Mouse (Mus musculus) CH12.LX (cell line): ENCODE measurements around the gene Pqlc3. TPM values are rescaled to one million over a fixed set of nuclear protein-coding genes. Genes with fewer than 3 reads are reported as not detected.

Experiments used
- DNase-seq: peaks from one replicate; pipeline ENCODE4 v3.0.0-alpha.2; 2013; ENCODE audit errors: extremely low read depth
- H3K27ac ChIP-seq: 2 replicates; pipeline ENCODE4 v1.5.1; 2012; ENCODE audit warnings: low read depth, mild to moderate bottlenecking, control low read depth, moderate library complexity; ENCODE audit not compliant: insufficient read depth
- H3K27me3 ChIP-seq: replicated peaks from 2 replicates; pipeline ENCODE3; 2012; ENCODE audit warnings: inconsistent platforms
- H3K36me3 ChIP-seq, 2 experiments: replicated peaks in 1 of 2; 2 replicates each; pipeline versions ENCODE3 to v1.6.1; 2012; ENCODE audit warnings: inconsistent platforms in 1 of 2, low read length in 1 of 2, mild to moderate bottlenecking in 1 of 2, mixed read lengths in 1 of 2, moderate library complexity in 1 of 2; ENCODE audit not compliant: control insufficient read depth in 1 of 2, insufficient read depth in 1 of 2
- H3K4me1 ChIP-seq, 2 experiments: 2 replicates each; pipeline ENCODE4 v1.6.1; 2012; ENCODE audit warnings: inconsistent platforms in 1 of 2, moderate library complexity in 1 of 2; ENCODE audit not compliant: insufficient read depth in 2 of 2, control insufficient read depth in 1 of 2
- H3K4me2 ChIP-seq: 2 replicates; pipeline ENCODE4 v1.6.1; 2012; ENCODE audit warnings: low read depth, mild to moderate bottlenecking, control low read depth; ENCODE audit not compliant: poor library complexity, insufficient read depth, severe bottlenecking
- H3K4me3 ChIP-seq, 3 experiments: fragments of 150-350 bp in 1 of 3; sonication (generic) in 1 of 3; replicated peaks in 1 of 3; 2 replicates each; pipeline versions ENCODE3 to v1.5.1; 2011 to 2012; ENCODE audit warnings: low read depth in 2 of 3, low read length in 2 of 3, mild to moderate bottlenecking in 2 of 3, moderate library complexity in 2 of 3, control low read depth in 1 of 3, improper control_type of control experiment in 1 of 3, inconsistent platforms in 1 of 3, mixed read lengths in 1 of 3; ENCODE audit not compliant: poor library complexity in 1 of 3
- H3K79me2 ChIP-seq: replicated peaks from 2 replicates; pipeline ENCODE4 v1.6.1; 2012; ENCODE audit warnings: mild to moderate bottlenecking, moderate library complexity; ENCODE audit not compliant: control insufficient read depth, poor library complexity, insufficient read depth, severe bottlenecking; ENCODE audit errors: extremely low read depth
- H3K9ac ChIP-seq: 2 replicates; pipeline ENCODE4 v1.6.1; 2012; ENCODE audit warnings: low read depth, mild to moderate bottlenecking, control low read depth, moderate library complexity; ENCODE audit not compliant: insufficient read depth
- H3K9me3 ChIP-seq: replicated peaks from 2 replicates; pipeline ENCODE3; 2012; ENCODE audit warnings: low read length, inconsistent platforms, mixed read lengths
- BHLHE40 ChIP-seq: IDR thresholded peaks from 2 replicates; pipeline ENCODE4 v1.6.1; 2011; ENCODE audit warnings: mild to moderate bottlenecking, low read depth, low read length, improper control_type of control experiment
- CHD1 ChIP-seq: IDR thresholded peaks from 2 replicates; pipeline ENCODE4 v1.6.1; 2012; ENCODE audit warnings: low read depth, low read length, improper control_type of control experiment, inconsistent platforms
- CHD2 ChIP-seq: IDR thresholded peaks from 2 replicates; pipeline ENCODE4 v1.6.1; 2011; ENCODE audit warnings: low read length, improper control_type of control experiment
- CTCF ChIP-seq, 2 experiments: IDR thresholded peaks in 1 of 2; conservative IDR thresholded peaks in 1 of 2; 2 replicates each; pipeline ENCODE4 v1.5.1; 2011 to 2012; ENCODE audit warnings: low read depth in 2 of 2, low read length in 2 of 2, improper control_type of control experiment in 1 of 2, inconsistent platforms in 1 of 2, mild to moderate bottlenecking in 1 of 2, moderate library complexity in 1 of 2
- ELF1 ChIP-seq: IDR thresholded peaks from 2 replicates; pipeline ENCODE4 v1.6.1; 2014; ENCODE audit warnings: low read depth, mild to moderate bottlenecking, inconsistent platforms, low read length, improper control_type of control experiment
- ETS1 ChIP-seq: conservative IDR thresholded peaks from 2 replicates; pipeline ENCODE4 v1.6.1; 2012; ENCODE audit warnings: low read depth, mild to moderate bottlenecking, inconsistent platforms, low read length, improper control_type of control experiment, moderate library complexity
- GABPA ChIP-seq: IDR thresholded peaks from 2 replicates; pipeline ENCODE4 v1.6.1; 2012; ENCODE audit warnings: low read depth, low read length, improper control_type of control experiment, inconsistent platforms; ENCODE audit not compliant: insufficient replicate concordance
- IRF4 ChIP-seq: IDR thresholded peaks from 2 replicates; pipeline ENCODE4 v1.6.1; 2014; ENCODE audit warnings: low read depth, mild to moderate bottlenecking, inconsistent platforms, low read length, improper control_type of control experiment
- JUN ChIP-seq: IDR thresholded peaks from 2 replicates; pipeline ENCODE4 v1.6.1; 2011; ENCODE audit warnings: low read depth, mild to moderate bottlenecking, low read length, improper control_type of control experiment, moderate library complexity; ENCODE audit not compliant: insufficient read depth
- JUND ChIP-seq: conservative IDR thresholded peaks from 2 replicates; pipeline ENCODE4 v1.6.1; 2011; ENCODE audit warnings: low read depth, low read length, improper control_type of control experiment
- KAT2A ChIP-seq: IDR thresholded peaks from 2 replicates; pipeline ENCODE4 v1.6.1; 2012; ENCODE audit warnings: low read length, improper control_type of control experiment, inconsistent platforms; ENCODE audit not compliant: insufficient replicate concordance
- MAFK ChIP-seq: IDR thresholded peaks from 2 replicates; pipeline ENCODE4 v1.6.1; 2011; ENCODE audit warnings: low read length, improper control_type of control experiment; ENCODE audit not compliant: insufficient replicate concordance
- MAX ChIP-seq: IDR thresholded peaks from 2 replicates; pipeline ENCODE4 v1.6.1; 2011; ENCODE audit warnings: low read length, improper control_type of control experiment
- MXI1 ChIP-seq: IDR thresholded peaks from 2 replicates; pipeline ENCODE4 v1.6.1; 2011; ENCODE audit warnings: mild to moderate bottlenecking, low read depth, low read length, improper control_type of control experiment
- MYC ChIP-seq: IDR thresholded peaks from 2 replicates; pipeline ENCODE4 v1.6.1; 2011; ENCODE audit warnings: low read depth, mild to moderate bottlenecking, improper control_type of control experiment, low read length
- NRF1 ChIP-seq: IDR thresholded peaks from 2 replicates; pipeline ENCODE4 v1.6.1; 2014; ENCODE audit warnings: low read depth, mild to moderate bottlenecking, inconsistent platforms, low read length, improper control_type of control experiment, moderate library complexity
- PAX5 ChIP-seq: IDR thresholded peaks from 2 replicates; pipeline ENCODE4 v1.6.1; 2012; ENCODE audit warnings: low read length, inconsistent platforms, mixed read lengths
- RAD21 ChIP-seq: IDR thresholded peaks from 2 replicates; pipeline ENCODE4 v1.6.1; 2011; ENCODE audit warnings: low read depth, mild to moderate bottlenecking, low read length, improper control_type of control experiment, moderate library complexity
- SIN3A ChIP-seq: IDR thresholded peaks from 2 replicates; pipeline ENCODE4 v1.6.1; 2012; ENCODE audit warnings: low read length, improper control_type of control experiment, inconsistent platforms
- SMC3 ChIP-seq: IDR thresholded peaks from 2 replicates; pipeline ENCODE4 v1.6.1; 2011; ENCODE audit warnings: low read depth, low read length, improper control_type of control experiment
- UBTF ChIP-seq: IDR thresholded peaks from 2 replicates; pipeline ENCODE4 v1.6.1; 2012; ENCODE audit warnings: low read depth, mild to moderate bottlenecking, inconsistent platforms, low read length, improper control_type of control experiment, moderate library complexity
- USF1 ChIP-seq: IDR thresholded peaks from 2 replicates; pipeline ENCODE4 v1.6.1; 2014; ENCODE audit warnings: low read depth, mild to moderate bottlenecking, inconsistent platforms, low read length, improper control_type of control experiment
- ZC3H11A ChIP-seq: IDR thresholded peaks from 2 replicates; pipeline ENCODE4 v1.6.1; 2012; ENCODE audit warnings: low read depth, mild to moderate bottlenecking, inconsistent platforms, low read length, improper control_type of control experiment
- ZKSCAN1 ChIP-seq: IDR thresholded peaks from 2 replicates; pipeline ENCODE4 v1.6.1; 2012; ENCODE audit warnings: low read depth, inconsistent platforms, low read length, improper control_type of control experiment, borderline replicate concordance
- ZNF384 ChIP-seq: IDR thresholded peaks from 2 replicates; pipeline ENCODE4 v1.6.1; 2012; ENCODE audit warnings: low read depth, low read length, improper control_type of control experiment, inconsistent platforms
- dilution Hi-C: fragments of 300-500 bp; cut with MboI; formaldehyde crosslinking; loops from 2 replicates; pipeline ENCODE4 v1.14.3; 2020; ENCODE audit warnings: low sequenced_read_pairs; ENCODE audit not compliant: extremely low pct_unique_long_range_greater_than_20kb, extremely low pct_ligation_motif_present
- in situ Hi-C: fragments of 300-500 bp; cut with MboI; formaldehyde crosslinking; loops from 3 replicates; pipeline ENCODE4 v1.14.3; 2019; ENCODE audit warnings: low sequenced_read_pairs, low pct_ligation_motif_present, low pct_unique_long_range_greater_than_20kb, mixed read lengths
- polyA plus RNA-seq: library from polyadenylated mRNA; unstranded; fragments of >175 nt; gene quantifications from 2 replicates; pipeline ENCODE4 v1.2.1, GENCODE M21; 2012; ENCODE audit warnings: low read depth; ENCODE audit not compliant: insufficient read length
- total RNA-seq, 2 experiments: library from RNA; depleted of rRNA; stranded (reverse); fragments of 300-350 nt in 1 of 2; fragments of >200 nt in 1 of 2; gene quantifications; 2 replicates each; pipeline ENCODE4 v1.2.3; 2012 to 2014

Pqlc3 gene
- total and polyA plus RNA-seq, 3 experiments = 6.4 to 31.1 (median 17.0) TPM

- H3K27ac ChIP-seq = no peak overlapping the region
- H3K4me1 ChIP-seq = no peaks in the 10 kb centered on the region
- TF ChIP-seq CTCF (conservative IDR thresholded peaks at IDR 0.05 in 1 of 2, IDR thresholded peaks at IDR 0.05 in 1 of 2; ENCODE audit: low read depth in 2 of 2, low read length in 2 of 2) (0 out of 4 replicates have a peak, but pooled peaks of 1 of the 2 experiments have one; percentile 9), ZC3H11A (no peak)
- in situ Hi-C loops = no loop called here
- dilution Hi-C loops = no loop called here
- DNase-seq = no peak
- H3K9me3 ChIP-seq = peaks cover 8% of the 10 kb centered on the region
- H3K36me3 ChIP-seq = no peaks in the 10 kb centered on the region
- H3K4me2 ChIP-seq = no peak overlapping the region
- no peaks in the 10 kb centered on the region for H3K27me3 ChIP-seq
- no peaks in the 10 kb centered on the region; the same call in 1 of the 2 replicates for H3K79me2 ChIP-seq
- H3K4me3 ChIP-seq = no peak overlapping the region
- H3K9ac ChIP-seq = no peak overlapping the region
Measured at GRCm38 (mm10) chr12:17009466-17009865, 9.3 kb upstream of the Pqlc3 start.

- H3K36me3 ChIP-seq = peaks cover 3 to 10% of the 10 kb centered on the region in 2 experiments
- H3K27me3 ChIP-seq = no peaks in the 10 kb centered on the region
- no peak overlapping the region for H3K9ac ChIP-seq
- H3K9me3 ChIP-seq = no peaks in the 10 kb centered on the region
- no peak overlapping the region for H3K4me2 ChIP-seq
- H3K4me3 ChIP-seq = no peak overlapping the region
- no peak overlapping the region for H3K27ac ChIP-seq
- H3K4me1 ChIP-seq = peaks cover 18 to 43% of the 10 kb centered on the region in 2 experiments
- dilution Hi-C loops (no loop called here), in situ Hi-C loops (no loop called here)
- no peak for DNase-seq
- TF ChIP-seq ZC3H11A (no peak), MAFK (no peak), CHD2 (no peak), GABPA (no peak), ELF1 (no peak), BHLHE40 (no peak), UBTF (no peak), NRF1 (no peak)
- H3K79me2 ChIP-seq = no peaks in the 10 kb centered on the region
Measured at GRCm38 (mm10) chr12:17001211-17001610, 1.0 kb upstream of the Pqlc3 start.

GRCm38 (mm10) chr12:17000628-17001027 is 420 bp upstream of the Pqlc3 start:
- Histone ChIP-seq H3K27ac (peak overlapping the region; percentile 73), H3K4me2 (no peak overlapping the region; the same call in 1 of the 2 replicates), H3K36me3 (peaks cover 4 to 15% of the 10 kb centered on the region in 2 experiments), H3K27me3 (no peaks in the 10 kb centered on the region), H3K9me3 (no peaks in the 10 kb centered on the region), H3K79me2 (no peaks in the 10 kb centered on the region), H3K4me3 (peak overlapping the region in 1 of 3 experiments; percentile 75), H3K9ac (no peak overlapping the region; the same call in 1 of the 2 replicates), H3K4me1 (peaks cover 19 to 49% of the 10 kb centered on the region in 2 experiments)
- dilution Hi-C loops (no loop called here), in situ Hi-C loops (no loop called here)
- DNase-seq = peak; percentile 69
- TF ChIP-seq CTCF (conservative IDR thresholded peaks at IDR 0.05 in 1 of 2, IDR thresholded peaks at IDR 0.05 in 1 of 2; ENCODE audit: low read depth in 2 of 2, low read length in 2 of 2) (no peak), ZNF384 (no peak), USF1 (no peak), PAX5 (no peak), MYC (no peak), MXI1 (no peak), CHD1 (peak; percentile 87; the same call in 1 of the 2 replicates), CHD2 (no peak), ZKSCAN1 (no peak), JUN (no peak; the same call in 1 of the 2 replicates), SMC3 (no peak), MAFK (no peak), KAT2A (no peak), ELF1 (0 out of 2 replicates have a peak, but pooled peaks have one; percentile 37), ETS1 (peak; percentile 43; the same call in 1 of the 2 replicates), MAX (no peak; the same call in 1 of the 2 replicates), JUND (no peak), IRF4 (peak; percentile 30; the same call in 1 of the 2 replicates), NRF1 (no peak), RAD21 (no peak), SIN3A (peak; percentile 70; the same call in 1 of the 2 replicates)
